1 mouse cellular context compared by ENCODE assay signal in the genomic region with DNA sequence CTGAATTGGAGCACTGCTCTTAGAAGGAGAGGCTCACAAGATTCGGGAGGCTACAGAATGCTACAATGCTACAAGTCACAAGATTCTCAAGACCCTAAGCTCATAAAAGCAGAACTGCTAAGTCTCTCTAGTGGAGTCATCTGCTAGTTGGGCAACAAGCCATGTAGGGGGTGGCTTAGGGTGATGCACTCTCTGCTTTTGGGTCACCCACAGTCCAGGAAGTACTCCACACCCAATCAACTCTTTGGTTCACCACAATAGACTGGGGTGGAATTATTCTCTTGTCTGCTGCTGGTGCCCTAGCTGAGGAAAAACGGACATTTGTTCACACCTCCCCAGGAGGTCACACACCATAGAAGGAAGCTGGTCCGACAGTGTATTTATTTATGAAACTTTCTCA.
TF ChIP-seq lines count a peak whose summit lies in the region.

No protein-coding gene starts in this region.

TF ChIP-seq in CH12.LX, 34 proteins besides CTCF, POLR2A, EP300 and RAD21:
- TF ChIP-seq ELF1 (IDR thresholded peaks at IDR 0.05; ENCODE audit: low read depth, low read length), result 0 out of 2 replicates have a peak, but pooled peaks have one; percentile 19
- TF ChIP-seq MYC (IDR thresholded peaks at IDR 0.05; ENCODE audit: low read depth, low read length), result no peak
